Mouse (Mus musculus): ENCODE results near the gene Spata45.

GRCm38 (mm10) chr1:191023140-191023539 is 13.3 kb upstream of the Spata45 start:
- TF ChIP-seq EP300 (IDR thresholded peaks at IDR 0.05; ENCODE audit: low read depth), result no peak
- no peak for TF ChIP-seq CTCF (IDR thresholded peaks at IDR 0.05; ENCODE audit: low read depth)
